Mouse (Mus musculus) forebrain, embryonic 16.5 days (tissue): ENCODE data around the gene Tmem163. TPM values are rescaled to one million over a fixed set of nuclear protein-coding genes. Genes with fewer than 3 reads are reported as not detected.

Experiments
- ATAC-seq: fragments of 200-750 bp; cut with Nextera tagmentation; 2 replicates; pipeline ENCODE4 v1.8.0; 2017; ENCODE audit warnings: mild to moderate bottlenecking, moderate library complexity
- H3K27ac ChIP-seq: fragments of 300-500 bp; sonication (generic); 2 replicates; pipeline ENCODE4 v1.5.1; 2014; ENCODE audit warnings: low read length, control low read depth
- H3K27me3 ChIP-seq: fragments of 300-500 bp; sonication (generic); replicated peaks from 2 replicates; pipeline ENCODE4 v1.6.1; 2014; ENCODE audit warnings: low read length; ENCODE audit not compliant: control insufficient read depth, insufficient read depth
- H3K36me3 ChIP-seq: fragments of 300-500 bp; sonication (generic); 2 replicates; pipeline ENCODE4 v1.6.1; 2014; ENCODE audit not compliant: control insufficient read depth, insufficient read depth
- H3K4me1 ChIP-seq: fragments of 300-500 bp; sonication (generic); replicated peaks from 2 replicates; pipeline ENCODE4 v1.6.1; 2014; ENCODE audit warnings: low read length; ENCODE audit not compliant: control insufficient read depth, insufficient read depth
- H3K4me2 ChIP-seq: fragments of 300-500 bp; sonication (generic); 2 replicates; pipeline ENCODE4 v1.6.1; 2014; ENCODE audit warnings: mild to moderate bottlenecking, low read length, control low read depth
- H3K4me3 ChIP-seq: fragments of 300-500 bp; sonication (generic); replicated peaks from 2 replicates; pipeline ENCODE4 v1.5.1; 2014; ENCODE audit warnings: mild to moderate bottlenecking, low read length, control low read depth
- H3K9ac ChIP-seq: fragments of 300-500 bp; sonication (generic); replicated peaks from 2 replicates; pipeline ENCODE4 v1.6.1; 2014; ENCODE audit warnings: low read depth, low read length, control low read depth
- H3K9me3 ChIP-seq: fragments of 300-500 bp; sonication (generic); 2 replicates; pipeline ENCODE4 v1.6.1; 2016; ENCODE audit warnings: low read length; ENCODE audit not compliant: control insufficient read depth
- WGBS: fragments of 180-500 bp; shearing (Covaris S2); extraction: QIAGEN DNeasy Blood & Tissue Kit; methylation state at CpG from one replicate; pipeline ENCODE4 v1.1.7; 2014; 5-methylcytosine and 5-hydroxymethylcytosine counted together
- polyA plus RNA-seq: library from polyadenylated mRNA; unstranded; fragments of >200 nt; fragmentation: Nextera tagmentation; extraction: Ambion mirVana; gene quantifications from 2 replicates; pipeline ENCODE4 v1.2.1, GENCODE M21; 2015

Tmem163 gene
- polyA plus RNA-seq, 1 experiment from 2014 or later: 23.1 TPM

DNA sequence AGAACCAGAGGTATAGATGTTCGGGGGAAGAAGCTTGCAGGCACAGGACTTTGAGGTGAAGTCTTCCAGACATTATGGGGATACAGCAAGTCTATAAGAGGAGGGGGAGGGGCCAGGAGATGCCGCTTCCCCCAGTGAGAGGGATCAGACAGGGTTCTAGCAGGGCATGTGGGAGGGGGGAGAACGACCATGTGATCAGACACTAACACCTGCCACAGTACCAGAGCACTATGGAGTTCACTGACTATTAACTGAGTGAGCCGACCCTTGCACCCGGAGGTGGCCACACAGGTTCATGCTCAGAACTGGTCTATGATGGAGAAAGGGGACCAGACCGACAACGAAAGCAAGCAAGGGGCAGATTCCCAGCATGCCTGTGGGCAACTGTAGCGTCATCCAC is 156.0 kb downstream of the Tmem163 start:
- H3K27me3 ChIP-seq: peaks cover under 1% of the 10 kb centered on the region
- WGBS: 88% methylated on average over 8 of the region's 8 CpGs
- no peak overlapping the region for H3K9ac ChIP-seq
- H3K9me3 ChIP-seq: no peaks in the 10 kb centered on the region
- H3K36me3 ChIP-seq: no peaks in the 10 kb centered on the region
- H3K27ac ChIP-seq: no peak overlapping the region
- no peak overlapping the region for H3K4me3 ChIP-seq
- H3K4me2 ChIP-seq: no peak overlapping the region
- no peaks in the 10 kb centered on the region for H3K4me1 ChIP-seq
- ATAC-seq: no peak

GRCm38 (mm10) chr1:127514888-127515287 is 164.5 kb downstream of the Tmem163 start:
- WGBS: over 99% methylated on average over 10 of the region's 10 CpGs
- ATAC-seq: no peak
- Histone ChIP-seq H3K9ac (no peak overlapping the region), H3K27ac (no peak overlapping the region), H3K9me3 (no peaks in the 10 kb centered on the region), H3K4me3 (no peak overlapping the region), H3K27me3 (no peaks in the 10 kb centered on the region), H3K4me1 (no peaks in the 10 kb centered on the region), H3K4me2 (no peak overlapping the region), H3K36me3 (no peaks in the 10 kb centered on the region)

- ATAC-seq: no peak
- H3K36me3 ChIP-seq: no peaks in the 10 kb centered on the region
- no peaks in the 10 kb centered on the region for H3K9me3 ChIP-seq
- H3K9ac ChIP-seq: no peak overlapping the region
- no peak overlapping the region for H3K4me3 ChIP-seq
- no peak overlapping the region for H3K4me2 ChIP-seq
- H3K27me3 ChIP-seq: no peaks in the 10 kb centered on the region
- H3K4me1 ChIP-seq: no peaks in the 10 kb centered on the region
- WGBS: 79% methylated on average over 3 of the region's 3 CpGs
- H3K27ac ChIP-seq: no peak overlapping the region
These were observed 164.9 kb downstream of the Tmem163 start for GRCm38 (mm10) chr1:127514479-127514878.

GRCm38 (mm10) chr1:127513664-127514063 is 165.7 kb downstream of the Tmem163 start:
- ATAC-seq: no peak
- H3K9ac ChIP-seq: no peak overlapping the region
- no peaks in the 10 kb centered on the region for H3K9me3 ChIP-seq
- no peak overlapping the region for H3K4me2 ChIP-seq
- H3K36me3 ChIP-seq: no peaks in the 10 kb centered on the region
- no peak overlapping the region for H3K27ac ChIP-seq
- H3K4me3 ChIP-seq: no peak overlapping the region
- no peaks in the 10 kb centered on the region; the same call in 1 of the 2 replicates for H3K4me1 ChIP-seq
- WGBS: 92% methylated on average over 3 of the region's 3 CpGs
- no peaks in the 10 kb centered on the region for H3K27me3 ChIP-seq

- Histone ChIP-seq H3K4me2 (no peak overlapping the region), H3K9ac (no peak overlapping the region), H3K36me3 (no peaks in the 10 kb centered on the region), H3K4me1 (no peaks in the 10 kb centered on the region; the same call in 1 of the 2 replicates), H3K27ac (no peak overlapping the region), H3K27me3 (no peaks in the 10 kb centered on the region), H3K4me3 (no peak overlapping the region), H3K9me3 (no peaks in the 10 kb centered on the region)
- no peak for ATAC-seq
- 94% methylated on average over 8 of the region's 8 CpGs for WGBS
These were observed 166.2 kb downstream of the Tmem163 start for GRCm38 (mm10) chr1:127513140-127513539.

DNA sequence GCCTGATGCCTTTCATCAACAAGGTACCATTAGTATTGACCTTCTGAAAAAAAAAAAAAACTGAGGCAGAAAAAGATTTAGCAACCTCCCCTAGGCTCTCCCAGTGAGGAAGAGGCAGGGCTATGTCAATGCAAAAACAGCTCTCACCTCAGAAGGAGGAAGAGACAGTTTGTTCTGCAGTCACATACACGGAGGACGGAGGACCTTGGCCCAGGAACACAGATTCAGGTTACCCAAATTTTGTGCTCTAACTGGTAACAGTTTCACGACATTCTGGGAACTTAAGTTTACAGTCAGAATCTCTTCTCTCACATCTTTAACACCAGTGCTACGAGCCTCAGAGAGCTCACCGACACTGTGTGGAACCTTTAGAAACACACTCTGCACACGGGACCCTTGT is 166.6 kb downstream of the Tmem163 start:
- Histone ChIP-seq H3K9me3 (no peaks in the 10 kb centered on the region), H3K4me2 (no peak overlapping the region), H3K36me3 (no peaks in the 10 kb centered on the region), H3K27me3 (no peaks in the 10 kb centered on the region), H3K9ac (no peak overlapping the region), H3K4me1 (peaks cover 3% of the 10 kb centered on the region; the same call in 1 of the 2 replicates), H3K4me3 (no peak overlapping the region), H3K27ac (no peak overlapping the region)
- ATAC-seq: no peak
- WGBS: 83% methylated on average over 6 of the region's 6 CpGs

- no peak overlapping the region for H3K9ac ChIP-seq
- 92% methylated on average over 6 of the region's 6 CpGs for WGBS
- peaks cover 3% of the 10 kb centered on the region; the same call in 1 of the 2 replicates for H3K4me1 ChIP-seq
- H3K4me2 ChIP-seq: no peak overlapping the region
- no peaks in the 10 kb centered on the region for H3K9me3 ChIP-seq
- ATAC-seq: no peak
- no peak overlapping the region for H3K4me3 ChIP-seq
- no peaks in the 10 kb centered on the region for H3K36me3 ChIP-seq
- no peak overlapping the region for H3K27ac ChIP-seq
- H3K27me3 ChIP-seq: no peaks in the 10 kb centered on the region
These were observed 168.0 kb downstream of the Tmem163 start for GRCm38 (mm10) chr1:127511362-127511761.

DNA sequence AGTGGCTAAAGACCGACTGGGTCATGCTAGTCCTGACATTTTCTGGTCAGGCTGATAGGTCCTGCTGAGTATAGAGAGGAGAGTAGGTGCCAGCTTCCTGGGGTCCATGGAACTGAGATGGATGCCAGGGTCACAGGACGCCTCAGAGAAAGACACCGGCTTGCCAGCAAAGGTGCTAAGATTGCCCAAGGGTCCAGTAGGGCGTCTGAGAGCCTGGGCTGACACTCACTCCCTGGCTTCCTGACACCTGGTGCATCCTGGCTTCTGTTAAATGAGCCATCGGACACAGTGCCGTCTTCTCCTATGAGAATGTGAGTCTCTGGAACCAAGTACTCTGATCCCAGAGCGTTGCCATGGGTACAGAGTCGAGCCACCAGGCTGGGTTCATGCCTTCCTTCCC is 170.4 kb downstream of the Tmem163 start:
- no peak for ATAC-seq
- no peaks in the 10 kb centered on the region for H3K36me3 ChIP-seq
- 76% methylated on average over 8 of the region's 8 CpGs for WGBS
- H3K27me3 ChIP-seq: no peaks in the 10 kb centered on the region
- H3K9ac ChIP-seq: no peak overlapping the region
- H3K4me3 ChIP-seq: no peak overlapping the region
- H3K4me2 ChIP-seq: no peak overlapping the region
- no peaks in the 10 kb centered on the region for H3K9me3 ChIP-seq
- peaks cover 3% of the 10 kb centered on the region; the same call in 1 of the 2 replicates for H3K4me1 ChIP-seq
- H3K27ac ChIP-seq: no peak overlapping the region

- H3K27ac ChIP-seq: no peak overlapping the region
- no peak overlapping the region for H3K4me2 ChIP-seq
- ATAC-seq: peak; percentile 53
These were observed 171.1 kb downstream of the Tmem163 start for GRCm38 (mm10) chr1:127508067-127508739.

More at GRCm38 (mm10) chr1:127508067-127508739, 171.1 kb downstream of the Tmem163 start:
- H3K4me1 ChIP-seq: peaks cover 3% of the 10 kb centered on the region; the same call in 1 of the 2 replicates
- H3K9me3 ChIP-seq: no peaks in the 10 kb centered on the region
- no peaks in the 10 kb centered on the region for H3K36me3 ChIP-seq
- H3K27me3 ChIP-seq: no peaks in the 10 kb centered on the region
- no peak overlapping the region for H3K9ac ChIP-seq
- WGBS: 58% methylated on average over 16 of the region's 16 CpGs
- H3K4me3 ChIP-seq: no peak overlapping the region
